Mouse (Mus musculus): ENCODE data around the gene Cyp27a1. TPM values are rescaled to one million over a fixed set of nuclear protein-coding genes. Genes with fewer than 3 reads are reported as not detected.
A peak's percentile ranks its signal among the peaks of the same experiment; 100 is the strongest.

The Cyp27a1 gene
- polyA plus RNA-seq, 1 experiment from 2014 or later, result 4.6 TPM

DNA sequence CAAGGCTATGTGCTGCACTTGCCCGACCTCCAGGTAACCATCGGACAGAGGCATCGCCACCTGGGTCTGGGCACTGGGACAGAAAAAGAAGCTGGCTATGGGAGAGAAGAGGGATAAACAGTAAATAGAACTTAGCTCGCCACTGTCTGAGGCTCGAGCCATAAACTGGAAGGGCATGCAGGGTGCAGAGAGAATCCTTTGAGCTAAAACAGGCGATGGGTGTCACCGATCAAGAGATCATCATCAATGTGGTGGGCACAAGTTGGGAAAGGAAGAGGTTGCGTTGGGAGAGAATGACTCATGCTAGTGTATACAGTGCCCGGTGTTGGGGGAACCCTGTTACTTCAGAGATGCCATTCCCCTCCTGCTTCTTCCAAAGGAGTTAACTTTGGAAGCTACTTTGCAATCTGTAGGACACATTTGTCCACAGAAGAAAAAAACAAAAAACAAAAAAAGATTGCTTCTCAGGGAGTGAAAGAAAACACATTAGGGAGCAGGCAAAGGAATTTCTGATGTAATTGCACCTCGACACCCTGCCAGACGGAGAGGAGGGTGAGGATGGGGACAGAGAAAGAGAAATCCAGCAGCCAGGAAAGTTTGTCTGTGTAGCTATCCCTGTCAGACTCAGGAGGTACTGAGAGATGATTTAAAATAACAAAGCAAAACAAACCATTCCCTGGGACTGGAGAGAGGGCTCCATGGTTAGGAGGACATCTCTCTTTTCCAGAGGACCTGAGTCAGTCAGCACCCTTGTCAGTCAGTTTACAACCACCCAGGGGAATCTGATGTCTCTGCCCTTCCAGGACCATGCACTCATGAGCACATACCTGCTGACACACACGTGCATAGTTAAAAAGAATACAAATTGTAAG is 721 bp downstream of the Cyp27a1 start:
- Histone ChIP-seq H3K27me3 (replicated peaks; ENCODE audit: control insufficient read depth, insufficient read depth, low read length) (no peaks in the 10 kb centered on the region), H3K4me1 (replicated peaks; ENCODE audit: control insufficient read depth, insufficient read depth, low read length) (no peaks in the 10 kb centered on the region; the same call in 1 of the 2 replicates), H3K27ac (ENCODE audit: low read depth, low read length) (no peak overlapping the region), H3K36me3 (ENCODE audit: control insufficient read depth, insufficient read depth) (no peaks in the 10 kb centered on the region), H3K9ac (ENCODE audit: low read depth, low read length) (peak overlapping the region; percentile 41), H3K4me2 (replicated peaks; ENCODE audit: low read depth) (peak overlapping the region; percentile 85), H3K9me3 (ENCODE audit: control insufficient read depth) (no peaks in the 10 kb centered on the region), H3K4me3 (ENCODE audit: low read depth, low read length) (peak overlapping the region; percentile 47)
- ATAC-seq, result no peak
- TF ChIP-seq CTCF (IDR thresholded peaks at IDR 0.05; ENCODE audit: low read depth), result no peak
- WGBS, result 24% methylated on average over 12 of the region's 12 CpGs

DNA sequence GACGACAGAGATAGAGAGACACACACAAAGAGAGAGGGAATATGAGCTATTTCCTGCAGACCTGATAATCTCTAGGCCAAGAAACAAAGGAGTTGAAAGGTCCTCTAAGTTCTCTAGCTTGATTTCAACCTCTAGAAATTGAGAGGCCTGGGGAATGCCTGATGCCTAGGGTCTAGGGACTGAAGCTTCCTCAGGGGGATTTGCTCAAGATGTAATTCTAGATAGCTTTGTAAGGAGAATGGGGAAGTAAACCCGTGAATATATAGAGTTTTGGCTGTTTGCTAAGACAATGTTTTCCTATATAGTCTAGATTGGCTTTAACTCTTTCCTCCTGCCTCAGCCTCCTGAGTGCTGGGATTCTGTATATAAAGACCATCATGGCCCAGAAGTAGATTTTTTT is 1.6 kb downstream of the Cyp27a1 start:
- no peak overlapping the region for H3K27ac ChIP-seq (ENCODE audit: low read depth, low read length)
- ATAC-seq, result no peak
- TF ChIP-seq CTCF (IDR thresholded peaks at IDR 0.05; ENCODE audit: low read depth), result no peak
- no peak overlapping the region for H3K9ac ChIP-seq (ENCODE audit: low read depth, low read length)
- no peaks in the 10 kb centered on the region for H3K36me3 ChIP-seq (ENCODE audit: control insufficient read depth, insufficient read depth)
- no peaks in the 10 kb centered on the region for H3K9me3 ChIP-seq (ENCODE audit: control insufficient read depth)
- peak overlapping the region; percentile 85; the same call in 1 of the 2 replicates for H3K4me2 ChIP-seq (replicated peaks; ENCODE audit: low read depth)
- no peaks in the 10 kb centered on the region for H3K27me3 ChIP-seq (replicated peaks; ENCODE audit: control insufficient read depth, insufficient read depth, low read length)
- no peak overlapping the region for H3K4me3 ChIP-seq (ENCODE audit: low read depth, low read length)
- no peaks in the 10 kb centered on the region; the same call in 1 of the 2 replicates for H3K4me1 ChIP-seq (replicated peaks; ENCODE audit: control insufficient read depth, insufficient read depth, low read length)
- 57% methylated on average over 2 of the region's 2 CpGs for WGBS

DNA sequence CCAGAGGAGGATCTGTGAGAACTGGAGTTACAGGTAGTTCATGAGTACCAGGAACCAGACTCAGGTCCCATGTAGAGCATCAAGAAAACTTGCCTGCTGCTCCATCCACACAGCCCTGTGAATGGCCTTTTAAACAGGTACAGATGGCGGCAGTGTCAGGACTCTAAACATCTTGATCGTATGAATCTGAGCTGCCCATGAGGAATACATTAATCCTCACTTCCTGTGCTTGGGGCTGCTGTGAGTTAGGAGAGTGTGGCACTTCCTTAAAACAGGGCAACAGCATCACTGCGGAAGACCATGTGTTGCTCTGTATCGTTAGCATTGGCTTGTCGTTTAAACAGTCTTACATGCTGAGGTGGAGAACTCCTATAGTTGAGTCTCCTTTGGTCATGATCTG is 2.1 kb downstream of the Cyp27a1 start:
- Histone ChIP-seq H3K9me3 (ENCODE audit: control insufficient read depth) (no peaks in the 10 kb centered on the region), H3K4me1 (replicated peaks; ENCODE audit: control insufficient read depth, insufficient read depth, low read length) (no peaks in the 10 kb centered on the region; the same call in 1 of the 2 replicates), H3K9ac (ENCODE audit: low read depth, low read length) (no peak overlapping the region), H3K4me3 (ENCODE audit: low read depth, low read length) (no peak overlapping the region), H3K27me3 (replicated peaks; ENCODE audit: control insufficient read depth, insufficient read depth, low read length) (no peaks in the 10 kb centered on the region), H3K4me2 (replicated peaks; ENCODE audit: low read depth) (no peak overlapping the region), H3K27ac (ENCODE audit: low read depth, low read length) (no peak overlapping the region), H3K36me3 (ENCODE audit: control insufficient read depth, insufficient read depth) (no peaks in the 10 kb centered on the region)
- no peak for TF ChIP-seq CTCF (IDR thresholded peaks at IDR 0.05; ENCODE audit: low read depth)
- no peak for ATAC-seq
- WGBS, result 75% methylated on average over 5 of the region's 5 CpGs

DNA sequence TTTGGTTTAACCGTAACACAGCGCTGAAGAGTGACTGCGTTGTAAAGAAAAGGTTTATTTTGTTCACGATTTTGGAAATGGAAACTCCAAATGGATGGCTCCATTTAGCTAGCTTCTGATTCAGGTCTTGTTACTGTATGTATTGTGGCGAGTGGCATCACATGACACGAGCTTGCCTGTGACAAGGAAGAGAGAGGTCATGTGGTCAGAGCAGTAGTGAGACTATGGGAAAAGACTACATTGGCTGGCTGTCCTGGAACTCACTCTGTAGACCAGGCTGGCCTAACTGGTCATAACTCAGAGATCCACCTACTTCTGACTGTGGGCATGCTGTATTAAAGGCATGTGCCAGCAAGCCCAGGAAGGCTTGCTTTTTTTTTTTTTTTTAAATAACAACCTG is 2.5 kb downstream of the Cyp27a1 start:
- Histone ChIP-seq H3K27ac (ENCODE audit: low read depth, low read length) (no peak overlapping the region), H3K9me3 (ENCODE audit: control insufficient read depth) (no peaks in the 10 kb centered on the region), H3K4me2 (replicated peaks; ENCODE audit: low read depth) (no peak overlapping the region), H3K4me3 (ENCODE audit: low read depth, low read length) (no peak overlapping the region), H3K36me3 (ENCODE audit: control insufficient read depth, insufficient read depth) (no peaks in the 10 kb centered on the region), H3K9ac (ENCODE audit: low read depth, low read length) (no peak overlapping the region), H3K27me3 (replicated peaks; ENCODE audit: control insufficient read depth, insufficient read depth, low read length) (no peaks in the 10 kb centered on the region), H3K4me1 (replicated peaks; ENCODE audit: control insufficient read depth, insufficient read depth, low read length) (no peaks in the 10 kb centered on the region; the same call in 1 of the 2 replicates)
- ATAC-seq, result no peak
- TF ChIP-seq CTCF (IDR thresholded peaks at IDR 0.05; ENCODE audit: low read depth), result no peak
- 91% methylated on average over 6 of the region's 6 CpGs for WGBS

DNA sequence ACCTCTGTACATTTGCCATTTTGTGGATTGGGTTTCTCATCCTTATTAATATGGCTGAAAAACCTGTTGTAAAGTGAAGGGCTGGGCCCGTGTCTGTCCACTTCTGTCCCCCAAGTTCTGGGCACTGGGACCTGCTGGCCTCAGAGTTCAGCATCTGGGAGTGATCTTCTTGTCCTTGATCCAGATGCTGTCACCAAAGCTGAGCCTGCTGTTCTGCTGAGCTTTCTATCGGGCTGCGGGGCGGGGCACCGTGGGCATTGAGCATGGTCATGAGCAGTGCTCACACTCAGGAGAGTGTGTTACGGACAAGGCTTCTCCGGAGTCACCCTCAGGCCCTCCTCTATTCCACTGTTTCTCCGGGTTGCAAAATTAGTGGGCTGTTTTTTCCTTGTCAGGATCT is 4.7 kb downstream of the Cyp27a1 start:
- H3K4me1 ChIP-seq (replicated peaks; ENCODE audit: control insufficient read depth, insufficient read depth, low read length), result no peaks in the 10 kb centered on the region
- no peak overlapping the region for H3K4me2 ChIP-seq (replicated peaks; ENCODE audit: low read depth)
- H3K4me3 ChIP-seq (ENCODE audit: low read depth, low read length), result no peak overlapping the region
- H3K27me3 ChIP-seq (replicated peaks; ENCODE audit: control insufficient read depth, insufficient read depth, low read length), result no peaks in the 10 kb centered on the region
- no peaks in the 10 kb centered on the region for H3K36me3 ChIP-seq (ENCODE audit: control insufficient read depth, insufficient read depth)
- no peak for TF ChIP-seq CTCF (IDR thresholded peaks at IDR 0.05; ENCODE audit: low read depth)
- no peaks in the 10 kb centered on the region for H3K9me3 ChIP-seq (ENCODE audit: control insufficient read depth)
- no peak for ATAC-seq
- 87% methylated on average over 8 of the region's 8 CpGs for WGBS
- H3K27ac ChIP-seq (ENCODE audit: low read depth, low read length), result no peak overlapping the region
- no peak overlapping the region for H3K9ac ChIP-seq (ENCODE audit: low read depth, low read length)

DNA sequence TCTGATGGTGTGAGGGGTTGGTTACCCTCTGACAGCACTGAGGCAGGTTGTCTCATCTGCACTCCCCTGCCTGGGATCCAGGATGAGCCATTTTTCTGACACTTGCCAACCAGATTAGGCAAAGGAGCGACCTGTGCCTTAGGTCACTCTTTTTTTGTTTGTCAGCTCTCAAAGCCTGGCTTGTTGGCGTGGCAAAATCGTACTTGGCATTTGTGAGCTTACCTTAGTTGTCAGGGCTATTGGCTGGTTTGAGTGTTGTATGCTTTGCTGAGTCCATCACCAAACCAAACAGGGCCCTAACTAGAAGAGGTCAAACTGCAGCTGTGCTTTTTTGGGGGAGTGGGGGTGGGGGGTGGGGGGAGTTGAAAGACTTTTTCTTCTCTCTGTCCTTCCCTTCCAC is 5.9 kb downstream of the Cyp27a1 start:
- Histone ChIP-seq H3K9ac (ENCODE audit: low read depth, low read length) (no peak overlapping the region), H3K27me3 (replicated peaks; ENCODE audit: control insufficient read depth, insufficient read depth, low read length) (no peaks in the 10 kb centered on the region), H3K4me1 (replicated peaks; ENCODE audit: control insufficient read depth, insufficient read depth, low read length) (no peaks in the 10 kb centered on the region), H3K4me2 (replicated peaks; ENCODE audit: low read depth) (no peak overlapping the region), H3K4me3 (ENCODE audit: low read depth, low read length) (no peak overlapping the region), H3K9me3 (ENCODE audit: control insufficient read depth) (no peaks in the 10 kb centered on the region), H3K36me3 (ENCODE audit: control insufficient read depth, insufficient read depth) (no peaks in the 10 kb centered on the region), H3K27ac (ENCODE audit: low read depth, low read length) (no peak overlapping the region)
- ATAC-seq, result no peak
- 76% methylated on average over 3 of the region's 3 CpGs for WGBS
- TF ChIP-seq CTCF (IDR thresholded peaks at IDR 0.05; ENCODE audit: low read depth), result no peak
